Mouse (Mus musculus) cerebellum, adult 8-10 months (tissue): ENCODE data around the gene Slc4a8.
"Not testable (repeated sequence)": the region's sequence is repeated elsewhere in the genome, so short reads cannot be mapped to it uniquely, and the experiment has no call there.

Experiments
- DNase-seq: peaks from one replicate; pipeline ENCODE4 v3.0.0; 2022

Gene Slc4a8

DNA sequence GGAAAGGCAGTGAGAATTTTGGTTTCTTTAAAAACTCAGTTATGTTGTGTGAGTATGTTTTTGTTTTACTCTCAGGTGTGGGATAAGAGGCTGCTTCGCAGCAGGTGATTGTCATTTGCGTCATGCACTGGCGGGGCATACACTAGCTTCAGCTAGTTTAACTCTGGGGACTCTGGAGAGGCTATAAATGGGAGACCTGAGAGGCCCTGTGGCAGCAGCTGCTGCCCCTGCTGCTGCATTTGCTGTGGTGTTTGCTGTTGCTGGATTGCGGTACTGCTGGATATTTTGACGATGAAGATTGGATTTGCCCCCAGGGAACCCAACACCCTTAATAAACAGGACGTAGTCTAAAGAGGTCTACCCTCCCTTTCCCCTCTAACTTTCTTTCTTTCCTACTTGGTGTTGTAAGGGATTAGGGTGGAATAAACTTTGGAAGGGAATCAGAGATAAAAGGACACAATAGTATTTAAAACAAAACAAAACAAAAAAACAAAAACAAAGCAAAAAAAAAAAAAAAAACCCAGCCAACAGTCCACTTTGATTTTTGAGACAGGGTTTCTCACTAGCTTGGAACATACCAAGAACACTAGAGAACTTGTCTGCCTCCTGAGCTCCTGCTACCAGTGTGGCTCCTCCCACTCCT lies 14.9 kb upstream of the Slc4a8 start:
- DNase-seq: no peak

DNA sequence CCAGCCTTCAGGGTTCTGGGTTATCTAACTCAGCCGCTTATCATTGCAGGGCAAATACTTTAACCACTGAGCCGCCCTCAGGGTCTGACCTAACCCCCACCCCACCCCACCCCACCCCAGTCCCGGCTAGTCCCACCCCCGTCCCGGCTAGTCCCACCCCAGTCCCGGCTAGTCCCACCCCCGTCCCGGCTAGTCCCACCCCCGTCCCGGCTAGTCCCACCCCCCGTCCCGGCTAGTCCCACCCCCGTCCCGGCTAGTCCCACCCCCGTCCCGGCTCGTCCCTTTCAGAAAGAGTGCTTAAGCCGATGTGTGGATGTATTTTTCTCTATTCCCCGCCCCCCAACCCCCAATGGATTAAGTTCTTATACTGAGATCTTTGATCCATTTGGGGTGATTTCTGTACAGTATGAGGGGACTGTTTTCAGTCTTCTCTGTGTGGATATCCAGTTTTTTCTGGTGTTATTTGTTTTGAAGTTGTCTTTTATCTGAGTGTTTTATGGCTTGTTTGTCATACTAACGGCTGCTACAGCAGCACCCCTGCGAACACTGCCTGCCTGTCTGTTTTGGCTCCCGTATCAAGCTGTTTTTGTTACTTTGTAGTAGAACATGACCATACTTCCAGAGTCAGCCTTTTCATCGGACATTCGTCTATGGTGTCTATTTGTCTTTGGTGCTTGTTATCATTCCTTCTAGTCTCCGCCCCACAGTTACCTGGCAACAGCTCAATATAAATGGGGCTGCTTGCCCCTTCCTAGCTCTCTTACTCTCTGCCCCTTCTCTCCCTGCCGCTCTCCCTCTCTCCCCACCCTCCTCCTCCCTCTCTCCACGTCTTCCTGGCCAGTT lies 14.2 kb upstream of the Slc4a8 start:
- DNase-seq: no peak

DNA sequence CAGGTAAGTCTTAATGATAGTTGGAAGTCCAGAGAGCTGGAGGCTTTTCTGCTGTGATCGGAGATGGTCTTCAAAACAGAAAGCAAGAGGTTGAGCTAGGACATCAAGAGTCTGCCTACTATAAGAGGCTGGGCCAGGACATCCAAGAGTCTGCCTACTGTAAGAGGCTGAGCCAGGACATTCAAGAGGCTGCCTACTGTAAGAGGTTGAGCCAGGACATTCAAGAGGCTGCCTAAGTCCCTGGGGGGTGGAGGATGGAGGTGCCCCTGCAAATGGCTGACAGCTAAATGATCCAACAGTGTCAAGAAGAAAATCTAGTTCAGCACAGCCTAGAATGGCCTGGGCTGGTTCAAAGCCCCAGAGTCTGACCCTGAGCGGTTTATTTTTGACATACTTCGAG lies 13.0 kb upstream of the Slc4a8 start:
- DNase-seq: no peak

- no peak for DNase-seq
These were observed 11.6 kb upstream of the Slc4a8 start for GRCm38 (mm10) chr15:100749751-100750538.

GRCm38 (mm10) chr15:100752439-100752838 lies 9.1 kb upstream of the Slc4a8 start:
- DNase-seq: no peak

GRCm38 (mm10) chr15:100753045-100753444 lies 8.5 kb upstream of the Slc4a8 start:
- DNase-seq: no peak

- no peak for DNase-seq
These were observed 7.5 kb upstream of the Slc4a8 start for GRCm38 (mm10) chr15:100754041-100754440.

DNA sequence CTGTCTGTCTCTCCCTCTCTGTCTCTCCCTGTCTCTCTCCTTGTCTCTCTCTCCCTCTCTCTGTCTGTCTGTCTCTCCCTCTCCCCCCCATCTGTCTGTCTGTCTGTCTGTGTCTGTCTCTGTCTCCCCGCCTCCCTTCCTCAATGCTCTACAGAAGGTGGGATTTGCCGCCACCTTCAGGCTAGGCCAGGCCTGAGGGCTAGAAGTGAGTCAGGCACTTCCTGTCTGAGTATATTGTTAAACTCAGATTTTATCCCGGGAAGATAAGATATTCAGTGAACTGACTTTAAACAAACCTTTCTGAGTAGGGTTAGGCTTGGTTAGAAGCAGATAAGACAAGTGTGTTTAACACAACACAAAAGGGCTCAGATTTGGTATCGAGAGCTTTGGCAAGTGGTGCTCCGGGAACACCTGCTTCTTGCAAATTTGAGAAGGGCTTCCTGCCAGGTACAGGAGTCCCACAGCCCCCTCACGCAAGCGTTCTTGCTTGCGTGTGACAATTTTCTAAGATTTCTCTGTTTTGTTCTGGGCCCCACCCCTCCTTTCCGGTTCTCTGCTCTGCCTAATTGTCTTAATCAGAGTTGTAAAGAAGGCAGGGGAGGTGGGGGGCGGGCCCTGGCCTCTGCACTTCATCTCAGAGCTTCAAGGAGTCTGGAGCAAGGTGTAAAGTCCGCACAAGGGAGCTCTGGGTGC lies 6.6 kb upstream of the Slc4a8 start:
- no peak for DNase-seq

DNA sequence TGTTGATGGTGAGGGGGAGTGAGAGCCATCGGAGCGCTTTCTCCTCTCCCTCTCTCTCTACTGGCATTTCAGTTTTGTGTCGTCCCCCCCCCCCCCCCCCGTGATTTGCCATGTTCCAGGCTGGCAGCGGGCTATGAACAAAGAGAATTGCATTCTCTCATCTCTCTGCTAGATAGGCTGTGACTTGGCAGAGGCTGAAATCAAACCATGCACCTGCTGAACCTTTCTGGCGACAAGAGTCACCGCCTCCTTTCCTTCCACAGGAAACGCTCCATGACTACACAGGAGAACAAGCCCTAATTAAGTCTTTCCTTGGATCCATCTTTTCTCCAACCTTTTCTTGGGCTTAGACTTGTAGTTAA lies 6.1 kb upstream of the Slc4a8 start:
- DNase-seq: no peak

DNA sequence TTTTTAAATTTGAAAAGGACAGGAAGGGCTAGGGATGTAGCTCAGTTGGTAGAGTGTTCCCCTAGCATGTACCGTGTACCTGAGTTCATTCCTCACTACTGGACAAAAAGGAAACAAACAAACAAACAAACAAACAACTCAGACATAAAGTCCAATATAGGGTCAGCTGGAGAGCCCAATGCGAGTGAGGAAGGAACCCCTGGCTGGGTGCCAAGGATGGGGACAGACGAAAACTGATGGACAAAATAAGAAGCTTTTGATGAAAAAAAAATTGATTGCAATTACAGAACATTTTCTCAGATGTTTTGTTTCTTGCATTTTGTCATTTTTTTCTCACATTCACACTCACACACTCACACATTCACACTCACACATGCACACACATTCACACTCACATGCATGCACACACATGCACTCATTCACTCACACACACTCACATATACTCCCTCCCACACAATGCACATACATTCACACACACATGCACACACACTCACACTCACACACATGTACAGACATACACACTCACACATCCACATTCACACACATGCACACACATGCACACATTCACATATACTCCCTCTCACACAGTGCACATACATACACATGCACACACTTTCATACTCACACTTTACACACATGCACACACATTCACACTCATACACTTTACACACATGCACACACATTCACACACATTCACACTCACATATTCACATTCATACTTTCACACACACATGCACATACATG lies 5.5 kb upstream of the Slc4a8 start:
- no peak for DNase-seq

- peak; percentile 74 for DNase-seq
These were observed 4.0 kb upstream of the Slc4a8 start for GRCm38 (mm10) chr15:100757527-100757978.

- no peak for DNase-seq
These were observed 2.3 kb upstream of the Slc4a8 start for GRCm38 (mm10) chr15:100759286-100759685.

DNA sequence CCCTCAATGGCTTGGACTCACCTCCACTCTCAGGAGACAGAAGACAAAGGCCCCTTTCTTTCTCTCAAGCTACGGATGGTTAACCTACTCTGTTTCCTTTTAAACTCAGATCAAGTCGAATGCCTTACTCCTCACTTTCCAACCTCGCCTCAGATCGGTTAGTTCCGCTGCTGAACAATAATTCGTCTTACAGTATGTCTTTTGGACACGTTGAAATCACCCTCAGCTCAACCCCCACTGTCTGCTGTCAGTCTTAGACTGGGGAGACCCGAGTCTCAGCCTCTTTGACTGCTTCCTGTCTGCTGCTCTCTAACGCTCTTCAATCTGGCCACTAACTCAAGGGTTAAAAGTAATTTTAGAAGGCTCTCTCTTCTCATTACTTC lies 520 bp upstream of the Slc4a8 start:
- no peak for DNase-seq

GRCm38 (mm10) chr15:100762649-100763048 lies 1.1 kb downstream of the Slc4a8 start:
- DNase-seq: no peak

DNA sequence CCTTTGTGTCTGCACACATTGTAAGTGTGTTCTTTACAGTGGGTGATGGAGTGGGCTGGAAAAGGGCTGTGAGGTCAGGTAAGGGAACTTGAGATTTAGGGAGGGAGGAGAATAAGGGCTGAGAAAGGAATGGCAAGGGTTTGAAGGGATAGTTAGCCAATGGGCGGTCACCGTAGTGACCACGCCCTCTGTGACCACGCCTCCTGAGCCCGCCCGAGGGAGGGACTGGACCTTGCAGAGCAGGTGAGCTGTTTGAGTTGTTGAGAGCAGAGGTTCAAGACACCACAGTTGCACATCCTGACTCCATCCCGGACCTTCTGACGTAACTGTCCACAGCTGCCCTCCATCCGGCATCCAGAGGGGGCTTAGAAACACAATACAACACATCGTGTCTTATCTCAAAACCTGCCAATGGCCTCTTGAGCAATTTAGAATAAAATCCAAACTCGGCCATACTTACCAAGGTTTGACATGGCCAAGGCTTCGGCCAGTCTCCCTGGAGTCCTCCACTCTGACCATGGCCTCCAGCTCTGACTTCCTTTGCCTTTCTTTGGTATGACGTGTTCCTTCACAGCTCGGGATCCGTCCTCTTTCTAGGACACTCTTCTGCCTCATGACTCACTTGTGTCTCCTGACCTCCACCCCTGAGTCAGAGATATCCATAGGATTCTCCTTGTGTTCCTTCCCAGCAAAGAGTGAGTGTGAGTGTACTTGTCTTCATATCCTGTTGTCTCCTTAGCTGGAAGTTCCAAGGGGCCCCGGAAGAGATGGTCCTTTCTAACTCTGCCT lies 2.8 kb downstream of the Slc4a8 start:
- DNase-seq: no peak

- no peak for DNase-seq
These were observed 5.3 kb downstream of the Slc4a8 start for GRCm38 (mm10) chr15:100766826-100767225.

DNA sequence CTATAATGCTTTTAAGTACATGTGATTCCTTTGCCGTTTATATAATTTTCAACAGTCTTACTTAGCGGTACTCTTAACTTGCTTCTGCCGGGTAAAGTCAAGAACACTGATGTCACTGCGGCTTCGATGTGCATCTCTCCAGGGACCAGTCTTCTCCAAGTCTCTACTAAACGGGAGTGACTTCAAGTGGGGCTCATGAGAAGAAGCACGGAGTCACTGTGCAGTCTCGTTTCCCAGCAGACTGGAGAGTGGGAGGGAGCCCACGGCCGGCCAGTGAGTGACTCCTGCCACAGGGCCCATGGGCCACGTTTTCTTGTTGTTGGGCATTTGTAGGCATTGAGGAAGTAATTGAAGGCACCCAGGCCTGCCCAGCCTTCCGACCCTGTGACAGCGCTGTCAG lies 6.3 kb downstream of the Slc4a8 start:
- DNase-seq: no peak

GRCm38 (mm10) chr15:100769023-100769422 lies 7.5 kb downstream of the Slc4a8 start:
- not testable (repeated sequence) for DNase-seq

DNA sequence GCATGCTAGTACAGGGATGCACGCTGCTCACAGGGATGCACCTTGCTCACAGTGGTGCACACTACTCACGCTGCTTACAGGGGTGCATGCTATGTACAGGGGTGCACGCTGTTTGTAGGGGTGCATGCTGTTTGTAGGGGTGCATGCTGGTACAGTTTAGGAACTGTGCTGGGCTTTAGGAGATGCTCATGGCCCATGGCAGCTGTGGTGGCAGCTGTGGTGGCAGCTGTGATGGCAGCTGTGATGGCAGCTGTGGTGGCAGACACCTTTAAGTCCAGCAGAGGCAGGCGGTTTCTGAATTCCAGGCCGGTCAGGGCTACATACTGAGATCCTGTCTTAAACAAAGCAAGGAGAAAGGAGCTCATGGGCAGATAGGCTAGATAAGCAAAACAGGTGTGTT lies 8.8 kb downstream of the Slc4a8 start:
- no peak for DNase-seq

DNA sequence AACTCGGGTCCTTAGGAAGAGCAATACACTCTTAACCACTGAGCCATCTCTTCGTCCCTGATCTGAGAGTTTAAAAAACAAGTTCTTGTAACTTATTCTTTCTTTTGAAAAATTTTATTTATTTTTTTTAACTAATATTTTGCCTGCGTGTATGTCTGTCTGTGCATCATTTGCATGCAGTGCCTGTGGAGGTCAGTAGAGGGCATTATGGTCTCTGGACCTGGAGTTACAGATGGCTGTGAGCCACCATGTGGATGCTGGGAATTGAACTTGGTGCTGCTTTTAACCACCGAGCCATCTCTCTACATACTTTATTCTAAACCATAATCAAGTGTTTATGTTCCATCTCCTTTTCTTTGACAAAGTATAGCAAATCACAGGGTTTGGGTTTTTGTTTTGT lies 11.1 kb downstream of the Slc4a8 start:
- DNase-seq: no peak

DNA sequence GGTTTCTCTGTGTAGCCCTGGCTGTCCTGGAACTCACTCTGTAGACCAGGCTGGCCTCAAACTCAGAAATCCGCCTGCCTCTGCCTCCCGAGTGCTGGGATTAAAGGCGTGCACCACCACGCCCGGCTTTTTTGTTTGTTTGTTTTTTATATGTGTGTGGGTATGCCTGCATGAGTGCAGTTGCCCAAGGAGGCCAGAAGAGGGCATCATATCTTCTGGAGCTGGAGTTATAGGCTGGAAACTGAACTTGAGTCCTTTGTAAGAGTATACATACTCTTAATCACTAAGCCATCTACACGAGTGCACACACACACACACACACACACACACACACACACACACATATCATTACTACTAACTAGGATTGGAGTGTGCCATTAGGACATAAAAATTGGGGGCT lies 12.3 kb downstream of the Slc4a8 start:
- not testable (repeated sequence) for DNase-seq
